Mouse (Mus musculus) cerebellum, postnatal 10 days (tissue): ENCODE results near the gene Gm49325.
A peak's percentile ranks its signal among the peaks of the same experiment; 100 is the strongest.

ENCODE experiments used
- DNase-seq, 2 experiments: peaks; one replicate each; pipeline ENCODE4 v3.0.0; 2021; ENCODE audit warnings: mixed read lengths in 2 of 2

The Gm49325 gene

DNA sequence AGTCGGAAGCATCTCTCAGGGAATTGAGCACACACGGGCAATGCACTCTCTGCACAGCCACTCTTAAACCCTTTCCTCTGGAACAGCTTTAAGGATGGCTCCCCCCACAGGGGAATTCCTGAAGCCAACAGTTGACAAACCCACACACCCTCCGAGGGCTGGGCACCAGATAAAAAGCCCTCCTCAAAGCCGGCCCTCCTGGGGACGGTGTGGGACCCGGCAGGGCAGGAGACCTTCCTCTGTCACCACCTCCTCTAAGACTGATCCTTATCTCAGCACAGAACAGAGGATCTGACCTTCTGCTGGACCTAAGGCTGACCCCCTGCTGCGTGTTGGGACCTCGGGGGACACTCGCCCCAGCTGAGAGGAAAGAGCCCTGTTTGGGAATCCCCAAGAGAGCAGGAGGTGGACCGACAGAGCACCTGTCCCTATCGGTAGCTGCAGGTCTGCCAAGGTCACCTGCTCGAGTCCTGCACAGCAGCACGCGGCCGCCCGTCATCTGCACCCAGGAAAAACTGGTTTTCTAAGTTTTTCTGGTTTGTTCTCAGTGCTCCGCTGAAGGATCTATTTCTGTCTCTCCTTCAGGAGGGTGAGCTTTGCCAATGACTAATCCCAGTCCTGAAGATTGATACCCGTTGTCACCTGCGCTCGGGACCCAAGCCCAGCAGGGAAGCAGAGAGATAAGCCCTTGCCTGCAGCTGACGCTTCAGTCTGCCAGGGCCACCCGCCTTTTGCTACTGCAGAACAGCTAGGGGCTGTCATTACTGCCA lies 80.1 kb downstream of the Gm49325 start, which contains the start of gene Tspear:
Tspear (plus strand) TSS at position 675 of the 770 bp plus-strand sequence.
- DNase-seq: peak in 1 of 2 experiments; percentile 38

DNA sequence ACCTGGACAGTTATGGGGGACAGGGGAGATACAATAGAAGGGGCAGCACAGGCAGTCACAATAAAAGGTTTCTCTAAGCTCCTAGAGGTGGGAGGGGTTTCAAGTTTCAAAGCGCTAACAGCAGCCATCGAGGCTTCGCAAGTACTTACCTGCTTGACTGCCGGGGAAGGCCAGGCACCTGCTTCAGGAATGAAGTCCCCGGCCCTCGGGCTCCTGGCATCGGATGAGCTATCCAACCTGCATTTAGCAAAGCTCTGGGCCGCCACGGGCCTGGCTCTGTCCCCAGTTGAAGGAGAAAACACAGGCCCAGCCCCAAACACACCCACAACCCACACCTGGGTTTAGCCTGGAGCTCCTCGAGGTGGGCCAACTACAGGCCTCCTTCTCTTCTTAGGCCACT lies 81.0 kb downstream of the Gm49325 start:
- no peak for DNase-seq

DNA sequence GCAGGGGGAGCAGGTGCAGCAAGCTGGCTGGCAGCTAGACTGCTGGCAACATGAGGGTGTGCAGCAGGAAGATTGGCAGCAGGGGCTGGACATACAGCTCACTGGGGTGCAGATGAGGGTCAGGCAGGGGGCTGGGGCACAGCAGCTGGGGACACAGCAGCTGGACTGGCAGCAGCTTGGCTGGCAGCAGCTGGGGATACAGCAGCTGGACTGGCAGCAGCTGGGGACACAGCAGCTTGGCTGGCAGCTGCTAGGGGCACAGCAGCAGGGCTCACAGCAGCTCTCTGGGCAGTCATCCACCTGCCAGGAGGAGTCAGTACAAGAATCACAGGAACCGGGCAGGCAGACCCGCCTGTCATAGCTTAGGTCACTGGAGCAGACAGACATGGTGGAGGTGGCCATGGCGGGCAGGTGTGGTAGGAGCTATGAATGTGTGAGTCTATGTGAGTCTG lies 84.4 kb downstream of the Gm49325 start, which contains the start of gene Gm19402:
Gm19402 (minus strand) TSS at position 402 of the 452 bp plus-strand sequence.
- peak in 1 of 2 experiments; percentile 37 for DNase-seq
